Mouse (Mus musculus): ENCODE measurements around the gene Cryab.

Cryab gene

GRCm38 (mm10) chr9:50798368-50798767, 47.2 kb downstream of the Cryab start:
- DNase-seq, result no peak

GRCm38 (mm10) chr9:50800985-50801384, 49.9 kb downstream of the Cryab start:
- DNase-seq, result peak; percentile 59 to 63

- DNase-seq, result no peak
Observed at GRCm38 (mm10) chr9:50803055-50803671, 52.0 kb downstream of the Cryab start.

Measured in cerebellum, postnatal 14 days (tissue).